Mouse (Mus musculus): ENCODE results near the gene Gm10762.

GRCm38 (mm10) chr2:128966641-128967580 lies 614 bp downstream of the Gm10762 start, which contains the start of gene Zc3h6:
- TF ChIP-seq EP300 (IDR thresholded peaks at IDR 0.05; ENCODE audit: low read depth) (peak; percentile 47; the same call in 1 of the 2 replicates), CTCF (IDR thresholded peaks at IDR 0.05; ENCODE audit: low read depth) (no peak)

All from liver, postnatal 0 days (tissue).